Mouse (Mus musculus) macrophage (primary cell): ENCODE data around the gene Fyn. TPM values are rescaled to one million over a fixed set of nuclear protein-coding genes. Genes with fewer than 3 reads are reported as not detected.

Experiments
- H3K27ac ChIP-seq: fragments of 350-480 bp; formaldehyde crosslinking; 2 replicates; pipeline ENCODE4 v1.9.0; 2021
- H3K36me3 ChIP-seq: fragments of 350-480 bp; formaldehyde crosslinking; 2 replicates; pipeline ENCODE4 v1.9.0; 2021; ENCODE audit errors: inconsistent target
- H3K4me3 ChIP-seq: fragments of 350-480 bp; formaldehyde crosslinking; 2 replicates; pipeline ENCODE4 v1.9.0; 2021; ENCODE audit errors: inconsistent target
- H3K79me2 ChIP-seq: fragments of 350-480 bp; formaldehyde crosslinking; 2 replicates; pipeline ENCODE4 v1.9.0; 2021; ENCODE audit errors: inconsistent target
- WGBS: methylation state at CpG from one replicate; pipeline ENCODE4 v1.1.7; 2026; ENCODE audit warnings: inconsistent platforms; ENCODE audit not compliant: missing documents; 5-methylcytosine and 5-hydroxymethylcytosine counted together
- polyA plus RNA-seq: library from polyadenylated mRNA; stranded (reverse); fragments of 250-400 nt; gene quantifications from 3 replicates; pipeline ENCODE4 v1.2.4, GENCODE M21; 2018; ENCODE audit warnings: inconsistent platforms

Gene Fyn
- polyA plus RNA-seq, 1 experiment from 2014 or later = 18.6 TPM

DNA sequence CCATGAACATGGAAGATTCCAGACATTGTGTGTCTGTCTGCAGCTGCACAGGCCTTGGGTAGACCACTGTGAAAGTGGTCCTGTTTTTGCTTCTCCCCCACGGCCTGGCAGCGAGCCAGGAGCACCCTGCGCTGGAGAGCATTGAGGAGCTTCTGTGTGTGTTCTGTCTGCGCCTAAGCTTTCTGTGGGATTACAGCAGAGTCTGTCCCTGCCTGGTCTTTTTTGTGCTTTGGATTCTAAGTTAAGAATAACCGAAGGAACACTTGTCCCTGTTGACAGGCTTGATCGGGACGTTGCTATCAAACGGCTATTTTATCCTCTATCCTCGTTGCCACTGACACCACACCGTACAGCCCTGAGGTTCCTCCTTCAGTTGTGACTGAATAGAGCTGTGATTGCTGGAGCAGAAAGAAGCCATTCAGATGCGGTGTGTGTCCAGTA, 20.8 kb downstream of the Fyn start:
- Histone ChIP-seq H3K4me3 (no peak overlapping the region), H3K36me3 (0 out of 2 replicates have a peak, but pooled peaks cover 5% of the 10 kb centered on the region), H3K79me2 (peaks cover 57% of the 10 kb centered on the region), H3K27ac (no peak overlapping the region)
- 95% methylated on average over 11 of the region's 11 CpGs for WGBS

DNA sequence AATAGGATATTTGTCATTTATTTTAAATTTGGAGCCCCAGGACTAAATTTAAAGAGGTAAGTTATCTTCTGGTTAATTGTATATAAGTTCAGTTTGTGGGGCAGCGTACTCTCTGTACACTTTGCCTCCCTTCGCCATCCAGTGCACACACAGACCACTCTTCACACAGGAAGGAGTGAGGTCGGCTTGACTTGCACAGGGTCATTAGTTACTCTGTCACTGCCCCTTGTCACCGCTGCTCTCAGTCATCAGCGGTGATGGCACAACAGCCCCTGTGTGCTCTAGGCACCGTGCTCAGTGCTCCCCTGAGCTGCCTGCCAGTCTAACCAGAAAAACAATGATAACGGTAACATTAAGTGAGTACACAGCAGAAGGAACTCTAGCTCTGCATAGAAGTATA, 21.9 kb downstream of the Fyn start:
- Histone ChIP-seq H3K27ac (no peak overlapping the region), H3K4me3 (no peak overlapping the region), H3K79me2 (peaks cover 47% of the 10 kb centered on the region), H3K36me3 (0 out of 2 replicates have a peak, but pooled peaks cover 5% of the 10 kb centered on the region)
- 92% methylated on average over 7 of the region's 7 CpGs for WGBS

DNA sequence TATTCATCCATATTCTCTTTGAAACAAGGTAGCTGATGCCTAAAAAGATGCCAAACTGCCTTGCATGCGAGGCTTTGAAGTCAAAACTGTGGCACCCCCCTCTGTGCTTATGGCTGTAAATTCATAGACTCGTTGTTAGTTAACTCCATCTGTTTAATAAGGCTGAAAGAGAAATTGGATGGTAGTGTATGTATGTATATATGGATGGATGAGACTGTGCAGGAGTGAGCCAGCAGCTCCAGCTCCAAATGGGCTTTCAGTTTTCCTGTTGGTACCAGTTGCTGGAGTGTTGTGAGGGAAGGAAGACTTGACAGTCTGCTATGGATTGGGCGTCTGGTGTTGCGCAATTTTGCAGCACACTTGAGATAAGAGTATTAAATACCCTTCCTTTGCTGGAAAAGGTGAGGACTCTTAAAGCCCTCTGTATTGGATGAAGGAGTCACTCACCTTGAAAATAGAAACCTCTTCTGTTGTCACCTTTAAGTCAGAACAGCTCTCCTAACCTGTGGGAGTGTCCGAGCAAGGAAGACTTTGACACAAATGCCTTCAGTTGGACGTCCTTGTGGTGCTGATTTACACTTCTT, 24.3 kb downstream of the Fyn start:
- peaks cover 22% of the 10 kb centered on the region for H3K79me2 ChIP-seq
- 0 out of 2 replicates have a peak, but pooled peaks cover 5% of the 10 kb centered on the region for H3K36me3 ChIP-seq
- 86% methylated on average over 6 of the region's 6 CpGs for WGBS
- no peak overlapping the region for H3K4me3 ChIP-seq
- no peak overlapping the region for H3K27ac ChIP-seq

DNA sequence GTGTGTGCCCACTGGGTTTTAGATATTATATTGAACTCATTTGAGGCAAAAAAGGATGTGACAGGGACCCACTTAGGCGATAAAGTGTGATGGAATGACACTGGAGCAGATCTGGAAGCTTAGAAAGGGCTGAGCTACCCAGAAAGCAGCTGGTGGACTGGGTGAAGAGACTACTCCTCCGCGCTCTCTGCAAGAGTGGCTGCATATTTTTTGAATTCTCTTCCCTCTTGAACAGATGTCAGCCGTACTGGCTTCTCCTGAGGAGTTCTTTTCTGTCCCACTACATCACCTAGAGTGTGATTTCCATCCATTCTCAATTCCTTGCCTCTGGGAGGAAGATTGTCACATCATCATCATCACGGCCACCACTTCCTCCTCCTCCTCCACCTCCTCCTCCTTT, 26.9 kb downstream of the Fyn start:
- WGBS = 96% methylated on average over 4 of the region's 5 CpGs
- Histone ChIP-seq H3K36me3 (0 out of 2 replicates have a peak, but pooled peaks cover 5% of the 10 kb centered on the region), H3K4me3 (no peak overlapping the region), H3K27ac (no peak overlapping the region), H3K79me2 (no peaks in the 10 kb centered on the region)

DNA sequence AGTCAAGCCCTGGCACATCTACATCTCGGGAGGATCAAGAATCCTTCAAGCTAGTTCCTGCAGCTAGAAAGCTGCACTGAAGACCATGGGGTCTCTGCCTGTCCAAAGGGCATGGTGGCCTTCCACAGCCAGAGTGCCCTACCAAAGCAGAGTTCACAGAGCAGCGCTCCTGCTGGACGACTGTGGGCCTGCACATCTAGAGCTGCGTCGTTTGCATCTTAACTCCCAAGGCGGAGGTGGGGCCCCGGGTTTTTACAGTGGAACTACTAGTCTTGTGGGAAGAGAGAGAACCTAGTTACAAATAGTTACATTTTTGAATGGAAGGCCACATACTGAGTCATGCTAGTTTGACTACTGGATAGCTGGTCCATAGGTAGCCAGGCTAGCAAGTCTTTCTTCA, 30.3 kb downstream of the Fyn start:
- Histone ChIP-seq H3K36me3 (no peaks in the 10 kb centered on the region), H3K27ac (no peak overlapping the region), H3K79me2 (no peaks in the 10 kb centered on the region), H3K4me3 (no peak overlapping the region)
- 98% methylated on average over 7 of the region's 7 CpGs for WGBS

DNA sequence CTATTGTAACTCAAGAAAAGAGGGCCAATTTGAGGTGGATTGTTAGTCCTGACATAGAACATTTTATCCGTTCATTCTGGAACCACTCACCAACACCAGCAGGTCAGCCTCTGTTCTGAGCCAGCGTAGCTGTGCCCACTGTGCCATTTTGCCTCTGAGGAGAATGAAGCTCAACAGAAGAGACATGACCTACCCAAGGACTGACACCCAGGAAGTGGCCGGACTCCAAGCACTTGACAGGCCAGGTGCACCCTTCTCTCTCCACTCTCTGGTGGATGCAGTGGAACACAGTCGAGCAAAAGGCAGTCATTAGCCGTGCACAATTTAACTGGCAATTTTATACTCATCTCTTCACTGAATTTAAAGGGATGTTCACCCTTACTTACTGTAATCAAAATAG, 31.5 kb downstream of the Fyn start:
- 94% methylated on average over 5 of the region's 5 CpGs for WGBS
- no peak overlapping the region for H3K4me3 ChIP-seq
- no peaks in the 10 kb centered on the region for H3K36me3 ChIP-seq
- no peaks in the 10 kb centered on the region for H3K79me2 ChIP-seq
- no peak overlapping the region for H3K27ac ChIP-seq

DNA sequence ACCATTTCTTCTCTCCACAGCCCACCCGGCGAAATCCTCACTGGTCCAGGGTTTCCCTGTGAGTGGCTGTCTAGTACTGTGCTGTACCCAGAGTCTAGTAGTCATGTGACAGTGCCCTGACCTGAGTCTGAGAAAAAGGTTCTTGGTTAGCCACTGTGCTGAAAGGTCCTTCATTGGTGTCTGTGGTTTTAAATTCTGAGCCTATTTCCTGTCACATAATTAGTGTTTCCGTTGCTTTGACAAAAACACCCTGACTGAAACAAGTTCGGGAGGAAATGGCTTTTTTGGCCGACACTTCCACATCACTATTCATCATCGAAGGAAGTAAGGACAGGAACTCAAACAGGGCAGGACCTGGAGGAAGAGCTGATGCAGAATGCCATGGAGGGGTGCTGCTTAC, 33.8 kb downstream of the Fyn start:
- WGBS = 30% methylated on average over 6 of the region's 6 CpGs
- H3K36me3 ChIP-seq = no peaks in the 10 kb centered on the region
- no peak overlapping the region for H3K27ac ChIP-seq
- H3K4me3 ChIP-seq = no peak overlapping the region
- H3K79me2 ChIP-seq = no peaks in the 10 kb centered on the region

DNA sequence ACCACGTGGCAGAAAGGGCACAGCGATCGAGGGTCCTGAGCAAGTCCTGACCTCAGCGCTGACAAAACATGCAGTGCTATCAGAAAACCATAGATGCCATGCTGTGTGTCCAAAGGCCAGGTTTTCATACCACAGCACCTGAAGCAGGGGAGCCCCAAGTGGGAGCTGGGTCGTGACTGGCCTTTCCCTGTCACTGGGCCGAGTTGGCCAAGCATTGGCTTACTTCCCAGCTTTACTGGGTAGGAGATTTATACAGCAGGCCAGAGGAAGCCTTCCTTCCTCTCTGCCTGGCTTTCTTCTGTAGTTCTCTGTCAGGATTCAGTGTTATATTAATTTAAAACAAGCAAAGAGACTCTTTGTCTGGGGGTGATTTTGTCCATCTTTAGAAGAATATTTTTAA, 35.1 kb downstream of the Fyn start:
- H3K79me2 ChIP-seq = no peaks in the 10 kb centered on the region
- no peak overlapping the region for H3K4me3 ChIP-seq
- no peak overlapping the region for H3K27ac ChIP-seq
- WGBS = 73% methylated on average over 4 of the region's 6 CpGs
- no peaks in the 10 kb centered on the region for H3K36me3 ChIP-seq

DNA sequence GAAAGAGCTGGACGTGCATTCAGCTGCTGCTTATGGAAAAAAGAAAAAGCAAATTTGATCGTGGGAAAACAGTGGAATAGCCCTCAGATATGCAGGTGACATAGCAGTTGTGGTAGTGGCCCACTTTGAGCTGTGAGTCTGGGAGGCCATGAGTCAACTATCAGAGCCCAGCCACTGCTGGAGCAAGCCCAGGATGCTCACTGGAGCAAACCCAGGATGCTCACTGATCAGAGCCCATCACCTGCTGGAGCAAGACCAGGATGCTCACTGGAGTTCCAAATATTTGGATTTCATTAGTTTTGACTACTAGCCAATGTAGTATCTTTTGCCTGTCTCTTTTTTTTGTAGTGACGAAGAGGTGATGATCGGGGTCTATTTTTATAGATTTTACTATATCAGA, 35.5 kb downstream of the Fyn start:
- Histone ChIP-seq H3K36me3 (no peaks in the 10 kb centered on the region), H3K4me3 (no peak overlapping the region), H3K79me2 (0 out of 2 replicates have a peak, but pooled peaks cover 3% of the 10 kb centered on the region), H3K27ac (no peak overlapping the region)
- 100% methylated on average over 4 of the region's 4 CpGs for WGBS

DNA sequence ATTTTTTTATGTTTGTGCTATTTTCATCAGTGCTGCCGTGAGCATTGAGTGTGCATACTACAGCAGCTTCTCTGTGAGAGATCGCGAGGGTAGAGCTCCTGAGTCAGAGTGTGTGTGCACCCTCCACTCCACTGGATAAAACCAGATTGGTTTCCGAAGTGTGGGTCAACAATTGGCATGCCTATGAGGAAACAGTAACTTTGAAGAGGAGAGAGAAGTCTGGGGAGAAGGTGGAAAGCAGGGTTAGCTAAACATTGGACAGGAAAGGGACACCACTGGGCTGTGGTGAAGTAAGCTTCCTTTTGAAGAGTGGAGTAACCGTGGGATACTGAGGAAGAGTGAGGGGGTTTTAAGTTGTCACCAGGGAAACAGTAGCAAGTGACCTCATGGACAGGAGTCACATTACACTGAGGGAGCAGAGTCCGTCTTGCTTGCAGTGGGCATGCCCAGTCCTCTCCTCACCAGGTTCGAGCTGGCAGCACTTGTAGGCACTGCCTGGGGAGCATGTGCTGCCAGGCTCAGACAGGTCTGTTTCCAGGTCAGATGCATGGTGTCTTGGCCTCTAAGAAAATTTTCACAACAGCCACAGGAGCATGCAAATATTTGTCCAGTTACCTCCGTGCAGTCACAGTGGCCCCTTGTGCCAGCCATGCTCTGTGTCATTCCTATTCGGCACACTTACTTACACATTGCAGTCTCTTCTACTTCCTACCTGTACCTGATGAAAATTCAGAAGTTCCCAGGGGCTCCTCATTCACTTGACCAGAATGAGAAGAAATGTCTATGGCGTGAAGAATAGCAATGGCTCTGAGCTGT, 37.5 kb downstream of the Fyn start:
- Histone ChIP-seq H3K36me3 (no peaks in the 10 kb centered on the region), H3K79me2 (peaks cover 17% of the 10 kb centered on the region; the same call in 1 of the 2 replicates), H3K4me3 (no peak overlapping the region), H3K27ac (no peak overlapping the region)
- 78% methylated on average over 10 of the region's 10 CpGs for WGBS

DNA sequence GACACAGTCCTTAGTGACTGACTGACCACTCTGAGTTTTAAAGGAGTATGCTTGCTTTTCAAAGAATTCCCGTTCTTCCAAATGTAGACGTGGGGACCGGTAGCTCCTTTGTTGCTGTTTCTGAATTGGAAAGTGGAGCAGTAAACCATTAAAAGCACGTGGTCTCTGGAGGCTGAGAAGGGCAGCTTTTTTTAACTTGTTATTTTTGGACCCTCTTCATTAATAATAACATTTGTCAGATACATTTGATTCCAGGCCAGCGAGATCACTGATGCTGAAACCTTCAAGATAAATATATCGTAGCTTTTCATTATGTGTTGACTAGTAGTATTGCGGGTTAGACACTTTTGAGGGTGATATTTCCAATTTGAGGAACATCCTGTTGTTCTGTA, 38.1 kb downstream of the Fyn start:
- peaks cover 17% of the 10 kb centered on the region; the same call in 1 of the 2 replicates for H3K79me2 ChIP-seq
- WGBS = 95% methylated on average over 7 of the region's 7 CpGs
- no peak overlapping the region for H3K27ac ChIP-seq
- no peak overlapping the region for H3K4me3 ChIP-seq
- no peaks in the 10 kb centered on the region for H3K36me3 ChIP-seq

DNA sequence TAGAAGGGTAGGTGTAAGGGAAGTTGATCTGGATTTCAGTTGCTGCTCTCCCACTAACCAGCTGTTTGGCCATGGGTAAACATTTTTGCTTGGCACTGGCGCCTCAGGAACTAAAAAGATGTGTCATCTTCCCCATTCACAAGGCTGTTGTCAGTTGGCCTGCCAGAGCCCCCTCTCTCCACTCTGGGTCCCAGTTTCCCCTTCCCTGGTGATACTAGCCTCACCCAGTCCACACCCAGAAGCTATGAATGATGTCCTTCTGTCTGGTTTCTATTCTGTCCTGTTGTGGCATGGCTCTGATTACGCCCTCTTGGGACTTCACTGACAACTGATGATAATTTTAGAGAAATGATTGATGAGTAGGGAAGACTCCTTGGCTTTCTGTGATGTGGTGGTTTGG, 38.9 kb downstream of the Fyn start:
- Histone ChIP-seq H3K4me3 (no peak overlapping the region), H3K36me3 (no peaks in the 10 kb centered on the region), H3K27ac (no peak overlapping the region), H3K79me2 (peaks cover 17% of the 10 kb centered on the region; the same call in 1 of the 2 replicates)
- 78% methylated on average over 2 of the region's 2 CpGs for WGBS

DNA sequence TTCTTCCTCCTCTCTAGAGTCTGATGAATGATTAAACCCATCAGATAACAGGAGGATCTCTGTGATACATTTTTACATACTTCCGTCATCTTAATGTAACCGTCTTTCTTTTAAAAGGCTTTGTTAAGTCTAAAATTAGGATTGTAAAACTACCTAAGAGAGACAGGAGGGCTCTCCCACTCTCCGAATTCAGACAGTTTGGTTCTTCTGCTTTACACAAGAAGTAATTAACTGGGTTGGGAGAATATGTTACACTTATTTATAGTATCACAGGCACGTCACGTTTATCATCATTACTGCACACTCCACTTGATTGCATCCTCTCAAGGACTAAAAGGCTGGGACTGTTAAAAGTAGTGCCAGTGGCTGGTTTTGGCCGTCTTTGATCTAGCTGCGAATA, 40.9 kb downstream of the Fyn start:
- peaks cover 21% of the 10 kb centered on the region; the same call in 1 of the 2 replicates for H3K79me2 ChIP-seq
- no peak overlapping the region for H3K27ac ChIP-seq
- 96% methylated on average over 7 of the region's 7 CpGs for WGBS
- no peaks in the 10 kb centered on the region for H3K36me3 ChIP-seq
- H3K4me3 ChIP-seq = no peak overlapping the region

DNA sequence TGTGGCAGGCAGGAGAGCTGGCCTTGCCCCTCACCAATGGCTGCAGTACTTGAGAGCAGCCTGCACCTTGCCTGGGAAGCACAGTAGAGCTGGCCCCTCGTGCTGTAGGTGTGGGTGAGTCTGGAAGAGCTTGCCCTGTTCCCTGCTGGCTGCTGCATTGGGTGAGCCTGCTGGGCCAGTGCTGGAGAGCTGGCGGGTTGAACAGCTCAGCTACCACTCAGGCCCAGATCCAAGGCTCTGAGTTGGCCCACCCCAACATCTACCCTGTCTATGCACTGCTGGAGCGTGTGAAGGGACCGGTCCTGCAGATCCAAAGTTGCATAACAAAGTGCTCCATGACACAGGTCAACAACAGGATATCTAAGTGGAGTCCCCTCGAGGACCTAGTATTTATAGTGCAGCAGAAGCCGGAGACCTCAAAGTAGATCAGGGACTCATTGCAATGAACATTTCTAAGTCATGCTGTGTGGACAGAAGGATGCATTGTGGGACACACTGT, 41.5 kb downstream of the Fyn start:
- no peak overlapping the region for H3K4me3 ChIP-seq
- H3K27ac ChIP-seq = no peak overlapping the region
- no peaks in the 10 kb centered on the region for H3K36me3 ChIP-seq
- WGBS = 87% methylated on average over 6 of the region's 6 CpGs
- H3K79me2 ChIP-seq = peaks cover 21% of the 10 kb centered on the region; the same call in 1 of the 2 replicates
